Mouse (Mus musculus) midbrain, embryonic 10.5 days (tissue): Measurements from ENCODE around the gene Ifitm6. TPM values are rescaled to one million over a fixed set of nuclear protein-coding genes. Genes with fewer than 3 reads are reported as not detected.
A peak's percentile ranks its signal among the peaks of the same experiment; 100 is the strongest.
"Not testable (repeated sequence)": the region's sequence is repeated elsewhere in the genome, so short reads cannot be mapped to it uniquely, and the experiment has no call there.

Experiments
- DNase-seq: peaks from one replicate; pipeline ENCODE4 v3.0.0-alpha.2; 2017; ENCODE audit warnings: low spot score
- H3K27ac ChIP-seq: fragments of 300-500 bp; sonication (generic); replicated peaks from 2 replicates; pipeline ENCODE4 v1.5.1; 2016; ENCODE audit warnings: mild to moderate bottlenecking
- H3K27me3 ChIP-seq: fragments of 300-500 bp; sonication (generic); 2 replicates; pipeline ENCODE4 v1.6.1; 2016; ENCODE audit warnings: low read depth, mild to moderate bottlenecking; ENCODE audit not compliant: poor library complexity, severe bottlenecking
- H3K36me3 ChIP-seq: fragments of 300-500 bp; sonication (generic); 2 replicates; pipeline ENCODE4 v1.6.1; 2016; ENCODE audit warnings: mild to moderate bottlenecking, moderate library complexity
- H3K4me1 ChIP-seq: fragments of 300-500 bp; sonication (generic); 2 replicates; pipeline ENCODE4 v1.6.1; 2016
- H3K4me3 ChIP-seq: fragments of 300-500 bp; sonication (generic); 2 replicates; pipeline ENCODE4 v1.5.1; 2016; ENCODE audit warnings: mild to moderate bottlenecking, moderate library complexity
- H3K9me3 ChIP-seq: fragments of 300-500 bp; sonication (generic); replicated peaks from 2 replicates; pipeline ENCODE4 v1.6.1; 2016; ENCODE audit warnings: mild to moderate bottlenecking
- WGBS: fragments of 180-500 bp; shearing (Covaris S2); methylation state at CpG from one replicate; pipeline ENCODE4 v1.1.7; 2016; 5-methylcytosine and 5-hydroxymethylcytosine counted together
- polyA plus RNA-seq: library from polyadenylated mRNA; unstranded; fragments of >200 nt; fragmentation: Nextera tagmentation; extraction: Ambion mirVana; gene quantifications from 2 replicates; pipeline ENCODE4 v1.2.1, GENCODE M21; 2016

Gene Ifitm6
- polyA plus RNA-seq, 1 experiment from 2014 or later: not detected

DNA sequence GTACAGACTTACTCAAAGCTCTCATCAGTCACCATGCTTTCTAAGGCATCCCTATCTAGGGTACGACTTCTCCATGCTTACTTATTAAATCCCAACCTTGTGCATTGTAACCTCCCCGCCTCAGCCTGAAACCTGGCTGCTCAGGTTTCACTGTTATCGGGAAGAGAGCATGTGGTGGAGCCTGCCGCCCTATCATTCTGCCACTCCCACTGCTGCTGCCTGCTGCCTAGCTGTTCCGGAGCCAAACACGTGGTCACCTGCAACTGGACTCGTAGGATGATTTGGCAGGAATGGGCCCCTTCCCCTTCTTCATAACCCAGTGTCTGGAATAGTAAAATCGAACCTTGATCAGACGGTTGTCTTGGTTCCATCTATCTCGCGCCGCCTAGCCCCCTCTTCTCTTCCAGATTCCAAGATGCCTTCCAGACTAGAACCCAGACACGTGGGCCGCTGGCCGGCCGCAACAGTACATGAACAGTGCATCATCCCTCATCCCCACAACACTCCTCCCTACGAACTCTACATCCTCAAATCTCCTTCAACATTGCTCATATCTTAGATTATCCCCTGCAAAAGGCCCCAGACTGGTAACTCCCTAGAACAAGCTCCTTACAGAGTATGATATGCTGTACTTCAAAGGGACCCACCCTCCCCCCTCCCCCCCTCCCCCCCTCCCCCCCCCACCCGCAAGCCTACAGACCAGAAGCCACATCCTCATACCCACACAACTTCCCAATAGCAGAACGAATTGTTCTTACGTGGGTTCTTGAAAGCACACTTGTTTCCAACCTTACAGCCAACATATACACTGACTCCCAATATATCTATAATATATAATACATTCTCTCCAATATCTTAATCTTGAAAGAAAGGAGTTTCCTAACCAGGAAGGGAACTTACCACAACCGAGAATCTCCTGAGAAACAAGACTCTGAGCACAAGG, 20.6 kb upstream of the Ifitm6 start:
- no peak for DNase-seq
- H3K27me3 ChIP-seq: no peaks in the 10 kb centered on the region
- no peak overlapping the region for H3K27ac ChIP-seq
- no peak overlapping the region for H3K4me3 ChIP-seq
- no peaks in the 10 kb centered on the region for H3K36me3 ChIP-seq
- no peaks in the 10 kb centered on the region for H3K9me3 ChIP-seq
- WGBS: 82% methylated on average over 20 of the region's 21 CpGs
- H3K4me1 ChIP-seq: peaks cover 5% of the 10 kb centered on the region; the same call in 1 of the 2 replicates

DNA sequence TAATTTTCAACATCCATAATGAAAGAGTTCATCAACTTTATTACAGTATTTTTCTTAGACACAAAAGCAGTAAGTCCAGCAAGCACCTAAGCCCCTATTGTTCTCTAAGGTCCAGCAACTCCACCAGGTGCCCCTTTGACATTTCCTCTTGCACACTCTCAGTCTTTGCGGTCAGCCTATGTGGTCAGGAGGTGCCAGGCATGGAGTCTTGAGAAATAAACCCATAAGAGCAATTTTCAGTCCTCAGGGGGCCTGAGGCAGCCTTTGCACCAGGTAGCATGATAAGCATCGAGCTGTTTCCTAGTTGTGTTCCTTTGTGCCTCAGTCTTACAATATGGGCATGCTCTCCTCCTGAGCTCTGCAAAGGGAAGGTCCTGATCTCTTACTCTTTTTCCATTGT, 18.9 kb upstream of the Ifitm6 start:
- not testable (repeated sequence) for H3K27me3 ChIP-seq, H3K9me3 ChIP-seq, H3K27ac ChIP-seq, H3K36me3 ChIP-seq, H3K4me1 ChIP-seq, H3K4me3 ChIP-seq, DNase-seq
- 95% methylated on average over 1 of the region's 2 CpGs for WGBS

DNA sequence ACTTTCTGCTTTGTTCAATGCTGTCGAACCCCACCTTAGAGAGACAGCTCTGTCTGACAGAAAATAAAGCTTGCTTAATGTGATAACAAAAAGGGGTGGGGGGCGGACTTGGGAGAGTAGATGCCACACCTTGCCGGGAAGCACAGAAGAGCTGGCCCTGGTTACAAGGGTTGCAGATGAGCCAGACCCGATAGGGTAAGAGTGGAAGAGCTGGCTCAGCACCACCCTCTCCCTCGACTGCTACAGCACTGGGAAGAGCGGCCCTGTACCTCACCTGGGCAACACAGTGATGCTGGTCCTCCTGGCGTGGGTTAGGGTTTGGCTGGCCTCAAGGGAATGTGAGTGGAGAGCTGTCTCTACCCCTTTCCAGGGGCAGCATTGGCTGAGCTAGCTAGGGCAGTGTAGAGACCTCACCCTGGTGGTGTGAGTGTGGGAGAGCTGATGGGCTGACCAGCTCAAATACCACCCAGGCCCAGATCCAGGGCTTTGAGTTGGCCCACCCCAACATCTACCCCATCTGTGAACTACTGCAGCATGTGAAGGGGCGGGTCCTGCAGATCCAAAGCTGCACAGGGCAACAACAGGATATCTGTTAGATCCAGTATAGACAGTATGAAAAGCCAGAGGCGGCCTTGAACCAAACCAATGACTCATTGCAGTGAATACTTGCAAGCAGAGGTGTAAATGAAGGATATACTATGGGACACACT, 14.9 kb upstream of the Ifitm6 start:
- H3K4me3 ChIP-seq: no peak overlapping the region
- no peaks in the 10 kb centered on the region for H3K36me3 ChIP-seq
- no peaks in the 10 kb centered on the region for H3K27me3 ChIP-seq
- no peak overlapping the region for H3K27ac ChIP-seq
- no peaks in the 10 kb centered on the region for H3K9me3 ChIP-seq
- H3K4me1 ChIP-seq: no peaks in the 10 kb centered on the region
- 82% methylated on average over 9 of the region's 9 CpGs for WGBS
- DNase-seq: no peak

DNA sequence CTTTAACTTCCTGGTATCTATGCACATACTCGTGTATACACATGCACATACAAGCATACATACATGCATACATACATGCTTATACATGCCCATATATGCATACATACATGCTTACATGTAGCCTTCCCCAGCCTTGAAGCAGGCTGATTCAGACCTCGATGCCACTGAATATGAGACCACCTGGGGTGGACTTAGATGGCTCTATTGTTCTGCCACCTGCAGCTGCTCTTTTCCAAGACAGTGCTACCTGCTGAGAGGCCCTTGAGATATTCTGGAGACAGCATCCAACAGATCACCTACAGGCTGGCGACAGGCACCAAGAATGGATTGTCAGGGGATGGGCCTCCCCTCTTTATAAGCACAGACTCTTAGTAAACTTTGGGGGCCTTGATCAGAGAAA, 12.7 kb upstream of the Ifitm6 start:
- H3K27ac ChIP-seq: no peak overlapping the region
- DNase-seq: no peak
- no peaks in the 10 kb centered on the region for H3K36me3 ChIP-seq
- no peaks in the 10 kb centered on the region for H3K9me3 ChIP-seq
- H3K27me3 ChIP-seq: no peaks in the 10 kb centered on the region
- 50% methylated on average over 3 of the region's 3 CpGs for WGBS
- no peak overlapping the region for H3K4me3 ChIP-seq
- peaks cover 15% of the 10 kb centered on the region for H3K4me1 ChIP-seq

DNA sequence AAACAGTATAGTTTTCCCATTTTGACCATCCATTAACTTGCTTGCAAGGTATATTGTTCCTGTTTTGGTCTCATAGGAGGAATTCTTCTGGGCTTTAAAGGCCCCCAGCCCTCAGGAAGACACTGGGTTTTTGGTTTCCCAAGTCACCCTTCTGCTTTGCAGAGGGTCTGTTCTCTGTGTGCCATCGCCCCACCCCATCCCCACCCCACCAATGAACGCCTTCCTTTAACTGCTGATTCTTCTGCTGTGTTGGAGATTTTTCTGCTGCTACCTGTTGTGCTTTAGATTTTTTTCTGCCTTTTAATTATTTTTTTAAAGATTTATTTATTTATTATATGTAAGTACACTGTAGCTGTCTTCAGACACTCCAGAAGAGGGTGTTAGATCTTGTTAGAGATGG, 11.1 kb upstream of the Ifitm6 start, which contains the start of gene Gm17387:
Gene Gm17387, plus strand, starts transcription at position 301 of the 400 bp plus-strand sequence.
- H3K9me3 ChIP-seq: no peaks in the 10 kb centered on the region
- no peak for DNase-seq
- H3K27me3 ChIP-seq: no peaks in the 10 kb centered on the region
- H3K4me3 ChIP-seq: no peak within 1 kb of the TSS
- H3K36me3 ChIP-seq: no peaks in the 10 kb centered on the region
- H3K27ac ChIP-seq: no peak within 1 kb of the TSS
- 87% methylated on average over 2 of the region's 2 CpGs for WGBS
- H3K4me1 ChIP-seq: peaks cover 22% of the 10 kb centered on the region

DNA sequence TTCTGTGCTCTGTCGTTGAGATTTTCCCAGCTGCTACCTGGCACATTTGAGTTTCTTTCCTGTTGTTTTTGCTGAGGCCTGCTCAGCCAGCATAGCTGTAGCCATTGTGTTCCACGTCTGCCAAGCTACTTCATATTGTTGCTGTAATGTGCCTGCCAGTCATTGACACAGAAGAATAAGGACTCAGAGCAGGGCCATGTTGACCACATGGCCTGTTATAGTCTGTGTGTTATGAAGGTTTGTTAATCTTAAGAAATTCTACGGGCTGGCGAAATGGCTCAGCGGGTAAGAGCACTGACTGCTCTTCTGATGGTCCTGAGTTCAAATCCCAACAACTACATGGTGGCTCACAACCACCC, 9.0 kb upstream of the Ifitm6 start:
- Histone ChIP-seq H3K27me3 (no peaks in the 10 kb centered on the region), H3K4me1 (peaks cover 22% of the 10 kb centered on the region), H3K27ac (peak overlapping the region; percentile 93), H3K36me3 (no peaks in the 10 kb centered on the region), H3K4me3 (0 out of 2 replicates have a peak overlapping the region, but pooled peaks have one; percentile 14), H3K9me3 (no peaks in the 10 kb centered on the region)
- 57% methylated on average over 5 of the region's 5 CpGs for WGBS
- DNase-seq: no peak

- H3K36me3 ChIP-seq: no peaks in the 10 kb centered on the region
- peak overlapping the region; percentile 93 for H3K27ac ChIP-seq
- no peaks in the 10 kb centered on the region for H3K27me3 ChIP-seq
- 15% methylated on average over 6 of the region's 6 CpGs for WGBS
- no peaks in the 10 kb centered on the region for H3K9me3 ChIP-seq
- H3K4me3 ChIP-seq: peak overlapping the region; percentile 33; the same call in 1 of the 2 replicates
- peaks cover 22% of the 10 kb centered on the region for H3K4me1 ChIP-seq
- no peak for DNase-seq
These were observed 8.5 kb upstream of the Ifitm6 start for GRCm38 (mm10) chr7:141026097-141026739.

- Histone ChIP-seq H3K4me3 (peak overlapping the region; percentile 33), H3K36me3 (no peaks in the 10 kb centered on the region), H3K27ac (peak overlapping the region; percentile 93), H3K4me1 (peaks cover 22% of the 10 kb centered on the region), H3K27me3 (no peaks in the 10 kb centered on the region), H3K9me3 (no peaks in the 10 kb centered on the region)
- 18% methylated on average over 6 of the region's 6 CpGs for WGBS
- DNase-seq: peak; percentile 72
These were observed 7.4 kb upstream of the Ifitm6 start for GRCm38 (mm10) chr7:141024865-141025838.

DNA sequence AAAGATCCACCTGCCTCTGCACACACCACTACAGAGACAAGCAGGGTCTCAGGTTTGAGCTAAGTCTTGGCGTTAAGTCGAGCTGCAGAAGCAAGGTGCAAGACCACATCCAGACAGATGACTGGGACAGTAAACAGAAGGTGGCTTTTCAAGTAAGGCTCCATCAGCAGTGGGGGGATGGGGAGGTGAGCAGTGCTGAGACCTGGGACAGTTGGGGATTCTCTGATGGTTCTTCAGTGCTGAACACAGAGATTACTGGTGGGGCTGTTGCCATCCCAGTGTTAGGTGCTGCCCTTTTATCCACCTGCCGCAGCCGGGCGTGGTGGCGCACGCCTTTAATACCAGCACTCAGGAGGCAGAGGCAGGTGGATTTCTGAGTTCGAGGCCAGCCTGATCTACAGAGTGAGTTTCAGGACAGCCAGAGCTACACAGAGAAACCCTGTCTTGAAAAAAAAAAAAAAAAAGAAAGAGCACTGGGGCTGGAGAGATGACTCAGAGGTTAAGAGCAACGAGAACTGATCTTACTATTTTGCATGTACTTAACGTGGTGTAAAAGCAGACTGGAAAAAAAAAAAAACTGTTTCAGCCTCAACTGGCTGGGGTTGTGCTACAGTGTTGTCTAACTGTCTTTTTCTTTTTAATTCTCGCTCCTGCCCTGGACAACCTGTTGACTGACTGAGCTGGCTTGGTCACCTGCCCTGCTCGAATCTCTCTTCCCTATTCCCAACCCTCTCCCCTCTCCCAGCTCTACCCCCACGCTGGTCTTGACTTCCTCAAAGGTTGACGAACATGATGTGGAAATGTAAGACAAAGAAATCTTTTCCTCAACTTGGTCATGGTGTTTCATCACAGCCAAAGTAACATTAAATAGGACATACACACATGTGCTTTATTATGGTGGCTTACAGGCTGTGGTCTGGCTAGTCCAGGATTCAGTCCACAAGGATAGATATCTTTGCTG, 4.0 kb upstream of the Ifitm6 start:
- H3K4me1 ChIP-seq: peaks cover 21% of the 10 kb centered on the region
- WGBS: 89% methylated on average over 14 of the region's 14 CpGs
- no peak for DNase-seq
- no peak overlapping the region for H3K27ac ChIP-seq
- no peak overlapping the region for H3K4me3 ChIP-seq
- no peaks in the 10 kb centered on the region for H3K9me3 ChIP-seq
- no peaks in the 10 kb centered on the region for H3K27me3 ChIP-seq
- H3K36me3 ChIP-seq: no peaks in the 10 kb centered on the region

- 94% methylated on average over 5 of the region's 5 CpGs for WGBS
- no peaks in the 10 kb centered on the region for H3K4me1 ChIP-seq
These were observed 1.3 kb upstream of the Ifitm6 start for GRCm38 (mm10) chr7:141019028-141019427.

More at GRCm38 (mm10) chr7:141019028-141019427, 1.3 kb upstream of the Ifitm6 start:
- H3K27ac ChIP-seq: no peak overlapping the region
- no peak for DNase-seq
- H3K27me3 ChIP-seq: no peaks in the 10 kb centered on the region
- H3K4me3 ChIP-seq: no peak overlapping the region
- H3K9me3 ChIP-seq: no peaks in the 10 kb centered on the region
- H3K36me3 ChIP-seq: no peaks in the 10 kb centered on the region
